Mouse (Mus musculus) heart, adult 2 months (tissue): ENCODE measurements at regions not wholly inside any gene's neighbourhood (a gene's known extent, or its start where the extent isn't known, plus 50 kb on each side); places are given as distances from the start of the nearest gene placed in this dataset.
A peak's percentile ranks its signal among the peaks of the same experiment; 100 is the strongest.

Source experiments
- DNase-seq, 2 experiments: peaks; one replicate each; pipeline ENCODE4 v3.0.0; 2021
- H3K27ac ChIP-seq: fragments of 200-600 bp; 2 replicates; pipeline ENCODE4 v1.8.1; 2022
- H3K27me3 ChIP-seq: fragments of 200-500 bp; 2 replicates; pipeline ENCODE4 v1.6.1; 2012; ENCODE audit warnings: mild to moderate bottlenecking, low read length, inconsistent platforms, mixed read lengths; ENCODE audit not compliant: control insufficient read depth, insufficient read depth
- H3K36me3 ChIP-seq: fragments of 200-500 bp; 2 replicates; pipeline ENCODE4 v1.6.1; 2012; ENCODE audit warnings: low read length, inconsistent platforms; ENCODE audit not compliant: control insufficient read depth, insufficient read depth
- H3K4me1 ChIP-seq: fragments of 200-500 bp; 2 replicates; pipeline ENCODE4 v1.6.1; 2011; ENCODE audit warnings: low read length; ENCODE audit not compliant: control insufficient read depth, insufficient read depth
- H3K4me3 ChIP-seq: fragments of 200-600 bp; 2 replicates; pipeline ENCODE4 v1.8.1; 2022
- H3K79me2 ChIP-seq: fragments of 200-500 bp; replicated peaks from 2 replicates; pipeline ENCODE4 v1.6.1; 2012; ENCODE audit warnings: mild to moderate bottlenecking, inconsistent platforms, low read length, moderate library complexity, mixed read lengths; ENCODE audit not compliant: control insufficient read depth, insufficient read depth
- H3K9ac ChIP-seq: fragments of 200-500 bp; 2 replicates; pipeline ENCODE4 v1.6.1; 2012; ENCODE audit warnings: low read depth, mild to moderate bottlenecking, control low read depth, inconsistent platforms, low read length, mixed read lengths
- CTCF ChIP-seq: fragments of 200-600 bp; IDR thresholded peaks from 2 replicates; pipeline ENCODE4 v1.8.1; 2022; ENCODE audit warnings: antibody characterized with exemption, mild to moderate bottlenecking, moderate library complexity
- EP300 ChIP-seq: fragments of 200-500 bp; IDR thresholded peaks from 2 replicates; pipeline ENCODE4 v1.6.1; 2011; ENCODE audit warnings: low read depth, low read length, control low read depth; ENCODE audit not compliant: insufficient read depth
- POLR2A ChIP-seq: fragments of 200-500 bp; IDR thresholded peaks from 2 replicates; pipeline ENCODE4 v1.6.1; 2011; ENCODE audit warnings: mild to moderate bottlenecking, low read depth, low read length, control low read depth; ENCODE audit not compliant: insufficient read depth
- WGBS: fragments of 180-500 bp; shearing (Covaris S2); methylation state at CpG from one replicate; pipeline ENCODE4 v1.1.7; 2018; 5-methylcytosine and 5-hydroxymethylcytosine counted together
- intact Hi-C: fragments of 180-260 bp; cut with DNase I; formaldehyde crosslinking; loops from one replicate; pipeline ENCODE4 v1.15.1; 2025

DNA sequence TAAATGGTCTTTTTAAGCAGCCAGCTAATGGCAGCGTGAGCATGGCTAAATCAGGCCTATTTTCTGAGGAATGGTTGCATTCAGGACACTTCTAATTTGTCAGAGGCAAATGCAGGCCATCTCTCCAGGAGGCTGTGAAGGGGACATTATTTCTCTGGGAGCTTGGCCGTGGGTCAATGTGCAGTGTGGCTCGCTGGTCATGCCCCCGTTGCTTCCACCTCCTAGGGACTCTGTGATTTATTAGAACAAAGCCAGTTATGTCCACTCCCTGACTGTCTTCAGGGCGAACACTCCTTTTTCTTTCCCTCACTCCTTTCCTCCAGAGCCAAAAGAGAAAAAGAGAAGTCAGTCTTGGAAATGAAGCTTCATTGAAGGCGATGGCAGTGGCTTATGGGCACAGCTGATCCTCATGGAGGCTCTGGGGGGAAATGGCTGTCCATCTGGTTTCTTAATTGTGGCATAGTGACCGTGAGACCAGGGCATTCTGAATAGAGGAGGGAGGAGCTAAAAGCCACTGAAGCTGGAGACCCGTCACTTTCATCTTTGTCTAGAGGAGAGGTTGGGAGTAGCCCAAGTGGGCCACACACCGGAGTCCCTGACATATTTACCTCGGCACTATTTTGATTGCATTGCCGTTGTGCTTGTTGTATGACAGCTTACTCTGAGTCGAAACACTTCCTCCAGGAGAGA, 348.2 kb upstream of the Zfp507 start:
- 51% methylated on average over 12 of the region's 12 CpGs for WGBS
- no peak for DNase-seq
- no peak overlapping the region for H3K4me3 ChIP-seq
- H3K27me3 ChIP-seq: no peaks in the 10 kb centered on the region
- H3K79me2 ChIP-seq: no peaks in the 10 kb centered on the region
- intact Hi-C loops: no loop called here
- H3K36me3 ChIP-seq: no peaks in the 10 kb centered on the region
- H3K9ac ChIP-seq: no peak overlapping the region
- no peak overlapping the region for H3K27ac ChIP-seq
- peaks cover 3% of the 10 kb centered on the region for H3K4me1 ChIP-seq
- TF ChIP-seq CTCF (no peak), POLR2A (no peak), EP300 (no peak)

DNA sequence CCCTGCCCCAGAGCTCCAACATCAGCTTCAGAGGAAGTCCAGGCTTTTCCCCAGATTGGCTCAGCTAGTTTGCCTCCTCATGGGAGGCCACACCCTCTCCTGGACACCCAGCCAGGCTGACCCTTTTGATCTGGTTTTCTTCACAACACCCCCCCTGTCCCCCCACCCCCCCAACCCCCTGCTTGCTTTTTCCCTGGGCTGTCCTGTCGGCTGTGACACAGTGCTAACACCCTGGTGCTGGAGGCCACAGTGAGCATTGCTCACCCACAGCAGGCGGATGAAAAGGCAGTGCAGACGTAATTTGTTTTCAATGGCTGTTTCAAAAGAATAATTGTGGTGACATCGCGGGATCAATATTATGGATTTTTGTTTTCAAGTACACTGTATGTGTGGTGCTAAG, 333.8 kb upstream of the Zfp507 start:
- H3K27me3 ChIP-seq: no peaks in the 10 kb centered on the region
- WGBS: 52% methylated on average over 5 of the region's 5 CpGs

DNA sequence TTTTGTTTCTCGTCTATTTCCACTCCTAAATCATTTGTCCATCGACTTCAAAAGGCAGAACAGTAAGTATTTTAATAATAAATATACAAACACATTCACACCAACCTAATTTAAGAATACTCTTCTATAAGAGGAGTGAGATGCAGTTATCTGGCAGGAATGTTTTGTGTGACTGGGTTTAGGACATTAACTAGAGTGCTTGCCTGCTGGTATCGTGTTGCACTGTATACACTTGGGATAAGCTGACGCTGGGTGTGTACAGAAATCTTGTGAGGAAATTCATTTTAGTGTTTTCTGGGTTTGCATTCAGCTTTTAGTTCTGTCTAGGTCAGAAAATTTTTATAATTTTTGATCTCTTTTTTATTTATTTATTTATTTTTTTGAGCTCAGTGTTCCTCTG, 331.8 kb upstream of the Zfp507 start:
- no peak overlapping the region for H3K4me3 ChIP-seq
- 71% methylated on average over 4 of the region's 4 CpGs for WGBS
- no peak for DNase-seq
- TF ChIP-seq POLR2A: no peak
- no peak for TF ChIP-seq EP300
- TF ChIP-seq CTCF: no peak
- H3K4me1 ChIP-seq: no peaks in the 10 kb centered on the region
- no peaks in the 10 kb centered on the region for H3K36me3 ChIP-seq
- H3K79me2 ChIP-seq: no peaks in the 10 kb centered on the region
- H3K27me3 ChIP-seq: no peaks in the 10 kb centered on the region
- H3K9ac ChIP-seq: no peak overlapping the region
- no peak overlapping the region for H3K27ac ChIP-seq
- intact Hi-C loops: no loop called here

More for the DNA sequence above, 333.8 kb upstream of the Zfp507 start:
- Histone ChIP-seq H3K79me2 (no peaks in the 10 kb centered on the region), H3K4me1 (no peaks in the 10 kb centered on the region), H3K27ac (no peak overlapping the region), H3K9ac (no peak overlapping the region), H3K36me3 (no peaks in the 10 kb centered on the region), H3K4me3 (no peak overlapping the region)
- DNase-seq: no peak
- intact Hi-C loops: no loop called here
- TF ChIP-seq POLR2A: no peak
- no peak for TF ChIP-seq EP300
- TF ChIP-seq CTCF: no peak

DNA sequence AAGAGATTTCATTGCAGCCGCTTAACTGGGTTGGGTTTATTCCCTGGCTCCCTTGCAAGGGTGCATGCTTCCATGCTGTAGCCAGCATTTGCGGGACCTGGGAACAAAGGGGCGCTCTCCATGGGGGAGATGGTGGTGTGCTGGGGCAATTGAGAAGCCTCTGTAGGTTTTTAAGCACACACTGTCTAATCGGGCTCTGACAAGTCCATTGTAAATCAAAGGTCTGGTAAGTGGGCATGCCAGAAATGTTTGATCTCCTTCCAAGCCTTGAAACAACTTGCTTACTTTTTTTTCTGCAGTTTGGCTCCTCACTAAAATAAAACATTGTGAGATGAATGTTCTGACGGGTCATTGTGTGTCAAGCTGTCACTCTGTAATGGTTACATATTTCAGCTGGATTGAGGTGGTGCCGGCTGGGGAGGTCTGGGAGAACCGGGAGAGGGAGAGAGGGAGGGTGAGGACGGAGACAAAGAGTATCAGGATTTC, 330.9 kb upstream of the Zfp507 start:
- Histone ChIP-seq H3K36me3 (no peaks in the 10 kb centered on the region), H3K27ac (no peak overlapping the region), H3K79me2 (no peaks in the 10 kb centered on the region), H3K9ac (no peak overlapping the region), H3K27me3 (no peaks in the 10 kb centered on the region), H3K4me3 (no peak overlapping the region), H3K4me1 (no peaks in the 10 kb centered on the region)
- intact Hi-C loops: no loop called here
- no peak for TF ChIP-seq POLR2A
- no peak for TF ChIP-seq EP300
- 13% methylated on average over 8 of the region's 8 CpGs for WGBS
- peak in 1 of 2 experiments; percentile 6 for DNase-seq

GRCm38 (mm10) chr7:36133026-36133425, 330.2 kb upstream of the Zfp507 start:
- no peak overlapping the region for H3K27ac ChIP-seq
- DNase-seq: no peak
- TF ChIP-seq CTCF (no peak), EP300 (no peak), POLR2A (no peak)
- no peaks in the 10 kb centered on the region for H3K27me3 ChIP-seq
- no peaks in the 10 kb centered on the region for H3K4me1 ChIP-seq
- no peaks in the 10 kb centered on the region for H3K36me3 ChIP-seq
- H3K79me2 ChIP-seq: no peaks in the 10 kb centered on the region
- no peak overlapping the region for H3K9ac ChIP-seq
- WGBS: 89% methylated on average over 11 of the region's 11 CpGs
- intact Hi-C loops: no loop called here
- no peak overlapping the region for H3K4me3 ChIP-seq

DNA sequence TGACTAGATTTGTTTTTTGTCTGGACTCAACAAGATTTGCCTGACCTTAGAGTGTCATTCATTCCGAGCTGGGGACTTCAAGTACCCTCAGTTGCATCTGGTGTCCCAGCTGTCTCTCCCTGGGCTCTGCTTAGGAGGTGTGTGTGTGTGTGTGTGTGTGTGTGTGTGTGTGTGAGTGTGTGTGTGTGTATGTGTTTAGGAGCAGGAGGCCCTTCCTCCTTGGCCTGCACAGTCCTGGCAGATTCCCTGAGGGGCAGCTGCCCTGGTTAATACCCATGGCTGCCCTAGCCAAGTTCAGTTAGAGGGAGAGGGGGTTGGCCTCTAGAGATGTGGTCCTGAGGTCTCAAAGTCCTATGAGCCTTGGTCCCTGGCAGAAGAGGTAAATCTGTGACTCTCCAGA, 329.8 kb upstream of the Zfp507 start:
- Histone ChIP-seq H3K27me3 (no peaks in the 10 kb centered on the region), H3K79me2 (no peaks in the 10 kb centered on the region), H3K4me1 (no peaks in the 10 kb centered on the region), H3K9ac (no peak overlapping the region), H3K27ac (no peak overlapping the region), H3K36me3 (no peaks in the 10 kb centered on the region), H3K4me3 (no peak overlapping the region)
- DNase-seq: no peak
- 72% methylated on average over 1 of the region's 1 CpGs for WGBS
- intact Hi-C loops: no loop called here
- TF ChIP-seq POLR2A (no peak), CTCF (no peak), EP300 (no peak)
